Mouse (Mus musculus): ENCODE results near the gene Gm7544. TPM values are rescaled to one million over a fixed set of nuclear protein-coding genes. Genes with fewer than 3 reads are reported as not detected.
"Not testable (repeated sequence)": the region's sequence is repeated elsewhere in the genome, so short reads cannot be mapped to it uniquely, and the experiment has no call there.

The Gm7544 gene
- polyA plus RNA-seq, 1 experiment from 2014 or later: not detected

- no peak overlapping the region for H3K4me2 ChIP-seq (ENCODE audit: low read depth, severe bottlenecking)
- no peaks in the 10 kb centered on the region for H3K27me3 ChIP-seq (ENCODE audit: control insufficient read depth, insufficient read depth, low read length)
- H3K9ac ChIP-seq (ENCODE audit: low read length): no peak overlapping the region
- H3K9me3 ChIP-seq (ENCODE audit: control insufficient read depth, low read length): no peaks in the 10 kb centered on the region
- ATAC-seq (ENCODE audit: insufficient number of reproducible peaks, low FRiP score, low TSS enrichment, low read depth) (no peak), DNase-seq (ENCODE audit: low spot score) (no peak)
- no peak overlapping the region for H3K27ac ChIP-seq (replicated peaks; ENCODE audit: low read depth, low read length)
- H3K4me3 ChIP-seq (ENCODE audit: low read depth, low read length): no peak overlapping the region
- H3K36me3 ChIP-seq (ENCODE audit: control insufficient read depth, insufficient read depth, low read length): no peaks in the 10 kb centered on the region
- H3K4me1 ChIP-seq (ENCODE audit: control insufficient read depth, insufficient read depth, low read length): no peaks in the 10 kb centered on the region
- 74% methylated on average over 5 of the region's 5 CpGs for WGBS
Measured at GRCm38 (mm10) chr1:82975750-82976149, 19.9 kb upstream of the Gm7544 start.

GRCm38 (mm10) chr1:82974342-82974741 is 18.5 kb upstream of the Gm7544 start:
- no peaks in the 10 kb centered on the region for H3K9me3 ChIP-seq (ENCODE audit: control insufficient read depth, low read length)
- H3K9ac ChIP-seq (ENCODE audit: low read length): no peak overlapping the region
- H3K27me3 ChIP-seq (ENCODE audit: control insufficient read depth, insufficient read depth, low read length): no peaks in the 10 kb centered on the region
- WGBS: 89% methylated on average over 9 of the region's 9 CpGs
- no peak overlapping the region for H3K4me2 ChIP-seq (ENCODE audit: low read depth, severe bottlenecking)
- H3K36me3 ChIP-seq (ENCODE audit: control insufficient read depth, insufficient read depth, low read length): no peaks in the 10 kb centered on the region
- H3K27ac ChIP-seq (replicated peaks; ENCODE audit: low read depth, low read length): no peak overlapping the region
- no peak for ATAC-seq (ENCODE audit: insufficient number of reproducible peaks, low FRiP score, low TSS enrichment, low read depth)
- no peaks in the 10 kb centered on the region for H3K4me1 ChIP-seq (ENCODE audit: control insufficient read depth, insufficient read depth, low read length)
- no peak for DNase-seq (ENCODE audit: low spot score)
- no peak overlapping the region for H3K4me3 ChIP-seq (ENCODE audit: low read depth, low read length)

- H3K4me1 ChIP-seq (ENCODE audit: control insufficient read depth, insufficient read depth, low read length): no peaks in the 10 kb centered on the region
- no peak for DNase-seq (ENCODE audit: low spot score)
Measured at GRCm38 (mm10) chr1:82973901-82974300, 18.1 kb upstream of the Gm7544 start.

GRCm38 (mm10) chr1:82973244-82973643 is 17.4 kb upstream of the Gm7544 start:
- no peaks in the 10 kb centered on the region for H3K27me3 ChIP-seq (ENCODE audit: control insufficient read depth, insufficient read depth, low read length)
- H3K9ac ChIP-seq (ENCODE audit: low read length): no peak overlapping the region
- no peaks in the 10 kb centered on the region for H3K4me1 ChIP-seq (ENCODE audit: control insufficient read depth, insufficient read depth, low read length)
- no peaks in the 10 kb centered on the region for H3K36me3 ChIP-seq (ENCODE audit: control insufficient read depth, insufficient read depth, low read length)
- H3K9me3 ChIP-seq (ENCODE audit: control insufficient read depth, low read length): no peaks in the 10 kb centered on the region
- WGBS: 82% methylated on average over 1 of the region's 1 CpGs
- H3K27ac ChIP-seq (replicated peaks; ENCODE audit: low read depth, low read length): no peak overlapping the region
- ATAC-seq (ENCODE audit: insufficient number of reproducible peaks, low FRiP score, low TSS enrichment, low read depth) (no peak), DNase-seq (ENCODE audit: low spot score) (no peak)
- no peak overlapping the region for H3K4me3 ChIP-seq (ENCODE audit: low read depth, low read length)
- H3K4me2 ChIP-seq (ENCODE audit: low read depth, severe bottlenecking): no peak overlapping the region

More at GRCm38 (mm10) chr1:82973901-82974300, 18.1 kb upstream of the Gm7544 start:
- H3K9ac ChIP-seq (ENCODE audit: low read length): no peak overlapping the region
- H3K4me3 ChIP-seq (ENCODE audit: low read depth, low read length): no peak overlapping the region
- H3K4me2 ChIP-seq (ENCODE audit: low read depth, severe bottlenecking): no peak overlapping the region
- no peaks in the 10 kb centered on the region for H3K9me3 ChIP-seq (ENCODE audit: control insufficient read depth, low read length)
- WGBS: 67% methylated on average over 6 of the region's 6 CpGs
- no peak overlapping the region for H3K27ac ChIP-seq (replicated peaks; ENCODE audit: low read depth, low read length)
- no peak for ATAC-seq (ENCODE audit: insufficient number of reproducible peaks, low FRiP score, low TSS enrichment, low read depth)
- H3K36me3 ChIP-seq (ENCODE audit: control insufficient read depth, insufficient read depth, low read length): no peaks in the 10 kb centered on the region
- H3K27me3 ChIP-seq (ENCODE audit: control insufficient read depth, insufficient read depth, low read length): no peaks in the 10 kb centered on the region

GRCm38 (mm10) chr1:82972046-82972445 is 16.2 kb upstream of the Gm7544 start:
- no peaks in the 10 kb centered on the region for H3K9me3 ChIP-seq (ENCODE audit: control insufficient read depth, low read length)
- no peak overlapping the region for H3K4me2 ChIP-seq (ENCODE audit: low read depth, severe bottlenecking)
- H3K27ac ChIP-seq (replicated peaks; ENCODE audit: low read depth, low read length): no peak overlapping the region
- H3K9ac ChIP-seq (ENCODE audit: low read length): no peak overlapping the region
- H3K36me3 ChIP-seq (ENCODE audit: control insufficient read depth, insufficient read depth, low read length): no peaks in the 10 kb centered on the region
- H3K4me3 ChIP-seq (ENCODE audit: low read depth, low read length): no peak overlapping the region
- WGBS: 55% methylated on average over 4 of the region's 4 CpGs
- ATAC-seq (ENCODE audit: insufficient number of reproducible peaks, low FRiP score, low TSS enrichment, low read depth) (no peak), DNase-seq (ENCODE audit: low spot score) (no peak)
- no peaks in the 10 kb centered on the region for H3K27me3 ChIP-seq (ENCODE audit: control insufficient read depth, insufficient read depth, low read length)
- H3K4me1 ChIP-seq (ENCODE audit: control insufficient read depth, insufficient read depth, low read length): no peaks in the 10 kb centered on the region

GRCm38 (mm10) chr1:82966413-82966812 is 10.6 kb upstream of the Gm7544 start:
- H3K4me1 ChIP-seq (ENCODE audit: control insufficient read depth, insufficient read depth, low read length): no peaks in the 10 kb centered on the region
- H3K4me3 ChIP-seq (ENCODE audit: low read depth, low read length): no peak overlapping the region
- no peaks in the 10 kb centered on the region for H3K36me3 ChIP-seq (ENCODE audit: control insufficient read depth, insufficient read depth, low read length)
- ATAC-seq (ENCODE audit: insufficient number of reproducible peaks, low FRiP score, low TSS enrichment, low read depth) (no peak), DNase-seq (ENCODE audit: low spot score) (no peak)
- WGBS: 75% methylated on average over 3 of the region's 3 CpGs
- H3K27ac ChIP-seq (replicated peaks; ENCODE audit: low read depth, low read length): no peak overlapping the region
- no peaks in the 10 kb centered on the region for H3K27me3 ChIP-seq (ENCODE audit: control insufficient read depth, insufficient read depth, low read length)
- no peak overlapping the region for H3K4me2 ChIP-seq (ENCODE audit: low read depth, severe bottlenecking)
- no peak overlapping the region for H3K9ac ChIP-seq (ENCODE audit: low read length)
- no peaks in the 10 kb centered on the region for H3K9me3 ChIP-seq (ENCODE audit: control insufficient read depth, low read length)

GRCm38 (mm10) chr1:82959870-82960385 is 4.1 kb upstream of the Gm7544 start, which contains the start of gene Gm47955:
Gm47955 (plus strand) TSS chr1:82960286.
- DNase-seq (ENCODE audit: low spot score) (no peak), ATAC-seq (ENCODE audit: insufficient number of reproducible peaks, low FRiP score, low TSS enrichment, low read depth) (no peak)
- no peak within 1 kb of the TSS for H3K4me3 ChIP-seq (ENCODE audit: low read depth, low read length)
- no peaks in the 10 kb centered on the region for H3K9me3 ChIP-seq (ENCODE audit: control insufficient read depth, low read length)
- H3K9ac ChIP-seq (ENCODE audit: low read length): no peak within 1 kb of the TSS
- H3K4me2 ChIP-seq (ENCODE audit: low read depth, severe bottlenecking): no peak within 1 kb of the TSS
- no peaks in the 10 kb centered on the region for H3K27me3 ChIP-seq (ENCODE audit: control insufficient read depth, insufficient read depth, low read length)
- H3K27ac ChIP-seq (replicated peaks; ENCODE audit: low read depth, low read length): no peak within 1 kb of the TSS
- H3K36me3 ChIP-seq (ENCODE audit: control insufficient read depth, insufficient read depth, low read length): no peaks in the 10 kb centered on the region
- no peaks in the 10 kb centered on the region for H3K4me1 ChIP-seq (ENCODE audit: control insufficient read depth, insufficient read depth, low read length)
- 86% methylated on average over 11 of the region's 11 CpGs for WGBS

GRCm38 (mm10) chr1:82948601-82949000 is 7.2 kb downstream of the Gm7544 start:
- no peak overlapping the region for H3K27ac ChIP-seq (replicated peaks; ENCODE audit: low read depth, low read length)
- H3K4me2 ChIP-seq (ENCODE audit: low read depth, severe bottlenecking): no peak overlapping the region
- WGBS: 87% methylated on average over 2 of the region's 2 CpGs
- no peaks in the 10 kb centered on the region for H3K36me3 ChIP-seq (ENCODE audit: control insufficient read depth, insufficient read depth, low read length)
- ATAC-seq (ENCODE audit: insufficient number of reproducible peaks, low FRiP score, low TSS enrichment, low read depth) (no peak), DNase-seq (ENCODE audit: low spot score) (no peak)
- H3K4me3 ChIP-seq (ENCODE audit: low read depth, low read length): no peak overlapping the region
- H3K27me3 ChIP-seq (ENCODE audit: control insufficient read depth, insufficient read depth, low read length): no peaks in the 10 kb centered on the region
- H3K4me1 ChIP-seq (ENCODE audit: control insufficient read depth, insufficient read depth, low read length): no peaks in the 10 kb centered on the region
- no peak overlapping the region for H3K9ac ChIP-seq (ENCODE audit: low read length)
- H3K9me3 ChIP-seq (ENCODE audit: control insufficient read depth, low read length): no peaks in the 10 kb centered on the region

- not testable (repeated sequence) for H3K9me3 ChIP-seq (ENCODE audit: control insufficient read depth, low read length); H3K4me2 ChIP-seq (ENCODE audit: low read depth, severe bottlenecking); DNase-seq (ENCODE audit: low spot score); H3K9ac ChIP-seq (ENCODE audit: low read length); H3K4me1 ChIP-seq (ENCODE audit: control insufficient read depth, insufficient read depth, low read length); H3K4me3 ChIP-seq (ENCODE audit: low read depth, low read length); ATAC-seq (ENCODE audit: insufficient number of reproducible peaks, low FRiP score, low TSS enrichment, low read depth); H3K27me3 ChIP-seq (ENCODE audit: control insufficient read depth, insufficient read depth, low read length); H3K27ac ChIP-seq (replicated peaks; ENCODE audit: low read depth, low read length); H3K36me3 ChIP-seq (ENCODE audit: control insufficient read depth, insufficient read depth, low read length)
- 100% methylated on average over 2 of the region's 2 CpGs for WGBS
Measured at GRCm38 (mm10) chr1:82946029-82946428, 9.8 kb downstream of the Gm7544 start.

Measured in limb, embryonic 11.5 days (tissue).